Mouse (Mus musculus) gastrocnemius, postnatal 14 days (tissue): Measurements from ENCODE around the gene Spcs3. TPM values are rescaled to one million over a fixed set of nuclear protein-coding genes. Genes with fewer than 3 reads are reported as not detected.

ENCODE experiments used
- DNase-seq: peaks from one replicate; pipeline ENCODE4 v3.0.0; 2021; ENCODE audit warnings: mixed read lengths
- intact Hi-C: fragments of 180-260 bp; cut with DNase I; formaldehyde crosslinking; loops from one replicate; pipeline ENCODE4 v1.15.1; 2025; ENCODE audit warnings: low total_unique reads
- total RNA-seq, 2 experiments: library from RNA; stranded (reverse); gene quantifications; 2 replicates each; pipeline ENCODE4 v1.2.3; 2021

Gene Spcs3
- total RNA-seq, 2 experiments from 2014 or later, result 18.4 to 21.9 TPM

DNA sequence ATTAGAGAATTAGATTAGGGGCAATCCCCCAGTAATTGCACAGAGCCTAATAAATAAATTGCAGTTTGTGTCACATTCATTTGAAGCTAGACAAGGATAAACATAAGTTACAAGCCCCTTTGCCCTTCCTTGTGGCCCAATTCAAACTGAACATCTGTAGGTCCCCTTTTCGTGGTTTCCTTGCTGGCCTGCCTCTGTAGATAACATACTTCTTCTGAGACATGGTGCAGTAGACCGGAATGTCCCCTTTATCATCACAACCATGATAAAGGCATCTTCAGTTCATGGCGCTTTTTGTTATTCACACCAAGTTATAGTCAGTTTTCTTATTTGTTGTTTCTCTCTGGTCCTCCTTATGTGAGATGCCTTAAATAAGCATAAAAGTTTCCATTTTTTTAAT lies 18.0 kb downstream of the Spcs3 start:
- no peak for DNase-seq
- intact Hi-C loops, result no loop called here

- intact Hi-C loops, result loop anchor here (5.0 kb wide), 1 partner anchor 153 kb away; no protein-coding TSS in a partner anchor
- DNase-seq, result no peak
Observed at GRCm38 (mm10) chr8:54509221-54509721, 20.5 kb downstream of the Spcs3 start.

DNA sequence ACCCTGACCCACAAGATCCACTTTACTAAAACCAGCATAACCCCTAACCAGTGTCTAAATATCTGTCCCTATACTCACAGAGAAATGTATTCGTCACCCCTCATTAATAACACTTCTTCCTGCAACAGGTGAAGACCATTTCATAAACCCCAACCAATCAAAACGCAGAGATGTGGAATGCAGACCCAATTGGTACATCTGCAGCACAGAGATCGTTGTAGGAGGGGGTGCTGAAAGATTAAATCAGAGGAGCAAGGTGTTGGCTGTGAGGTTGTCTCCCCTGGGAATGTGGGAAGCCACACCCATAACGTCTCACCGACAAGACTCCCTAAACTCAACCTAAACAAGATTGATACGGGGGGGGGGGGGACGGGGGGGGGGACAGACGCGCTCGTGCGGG lies 21.0 kb downstream of the Spcs3 start:
- intact Hi-C loops, result loop anchor here (5.0 kb wide), 1 partner anchor 153 kb away; no protein-coding TSS in a partner anchor

DNA sequence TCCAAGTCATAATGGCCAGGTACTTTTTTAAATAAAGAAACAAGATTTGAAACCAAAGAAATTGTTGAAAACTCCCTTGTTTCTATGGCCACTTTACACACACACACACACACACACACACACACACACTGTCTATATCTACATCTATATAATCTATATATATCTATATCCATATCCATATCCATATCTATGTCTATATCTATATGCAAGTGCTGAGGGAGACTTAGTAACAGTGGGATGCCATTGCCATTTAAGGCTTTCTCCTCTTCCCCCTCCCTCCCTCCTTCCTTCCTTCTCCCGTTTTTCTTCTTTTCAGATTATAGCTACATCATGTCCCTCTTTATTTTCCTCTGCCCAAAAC lies 21.7 kb downstream of the Spcs3 start:
- intact Hi-C loops, result loop anchor here (5.0 kb wide), 1 partner anchor 154 kb away; no protein-coding TSS in a partner anchor
- no peak for DNase-seq

More for the DNA sequence above, 21.0 kb downstream of the Spcs3 start:
- DNase-seq, result no peak

- intact Hi-C loops, result loop anchor here (5.0 kb wide), 1 partner anchor 155 kb away; no protein-coding TSS in a partner anchor
- peak; percentile 57 for DNase-seq
Observed at GRCm38 (mm10) chr8:54507428-54508095, 22.2 kb downstream of the Spcs3 start.

GRCm38 (mm10) chr8:54505060-54505459 lies 24.7 kb downstream of the Spcs3 start:
- DNase-seq, result no peak
- intact Hi-C loops, result loop anchor here (5.0 kb wide), 1 partner anchor 157 kb away; no protein-coding TSS in a partner anchor

- DNase-seq, result no peak
- intact Hi-C loops, result no loop called here
Observed at GRCm38 (mm10) chr8:54503104-54503503, 26.7 kb downstream of the Spcs3 start.

DNA sequence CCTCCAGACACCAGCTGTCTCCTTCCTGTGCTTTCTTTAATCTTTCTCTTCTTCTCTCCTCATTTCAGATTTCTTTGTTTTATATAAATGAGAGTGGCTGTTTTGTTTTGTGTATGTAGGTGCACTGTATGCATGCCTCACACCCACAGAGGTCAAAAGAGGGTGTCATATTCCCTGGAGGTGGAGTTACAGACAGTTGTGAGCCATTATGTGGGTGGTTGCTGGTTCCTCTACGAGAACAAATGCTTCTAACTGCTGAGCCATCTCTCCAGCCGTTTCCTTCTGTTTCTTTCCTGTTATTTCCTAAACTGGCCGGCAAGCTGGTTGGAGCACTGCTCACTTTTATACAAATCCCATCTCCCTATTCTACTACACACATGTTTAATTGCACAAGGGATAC lies 35.9 kb downstream of the Spcs3 start:
- intact Hi-C loops, result no loop called here
- no peak for DNase-seq

GRCm38 (mm10) chr8:54493110-54493509 lies 36.7 kb downstream of the Spcs3 start:
- peak; percentile 17 for DNase-seq
- intact Hi-C loops, result no loop called here

DNA sequence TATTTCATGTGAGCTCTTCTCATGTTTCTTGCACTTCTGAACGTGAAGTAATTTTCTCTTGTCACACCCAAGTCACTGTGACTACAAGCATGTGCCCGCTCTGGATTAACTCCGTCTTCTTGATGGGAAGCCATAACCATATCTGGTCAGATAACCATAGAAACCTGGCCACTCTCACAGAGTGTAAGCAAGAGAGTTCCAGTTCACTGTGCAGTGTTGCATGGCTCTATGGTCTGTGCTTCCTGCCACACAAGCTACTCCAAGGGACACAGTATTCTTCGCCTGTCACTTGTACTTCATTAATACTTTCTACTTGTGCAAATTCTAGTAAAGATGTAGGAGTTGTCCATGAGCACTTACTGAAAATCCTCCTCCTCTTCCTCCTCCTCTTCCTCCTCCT lies 37.9 kb downstream of the Spcs3 start:
- intact Hi-C loops, result no loop called here
- DNase-seq, result no peak

DNA sequence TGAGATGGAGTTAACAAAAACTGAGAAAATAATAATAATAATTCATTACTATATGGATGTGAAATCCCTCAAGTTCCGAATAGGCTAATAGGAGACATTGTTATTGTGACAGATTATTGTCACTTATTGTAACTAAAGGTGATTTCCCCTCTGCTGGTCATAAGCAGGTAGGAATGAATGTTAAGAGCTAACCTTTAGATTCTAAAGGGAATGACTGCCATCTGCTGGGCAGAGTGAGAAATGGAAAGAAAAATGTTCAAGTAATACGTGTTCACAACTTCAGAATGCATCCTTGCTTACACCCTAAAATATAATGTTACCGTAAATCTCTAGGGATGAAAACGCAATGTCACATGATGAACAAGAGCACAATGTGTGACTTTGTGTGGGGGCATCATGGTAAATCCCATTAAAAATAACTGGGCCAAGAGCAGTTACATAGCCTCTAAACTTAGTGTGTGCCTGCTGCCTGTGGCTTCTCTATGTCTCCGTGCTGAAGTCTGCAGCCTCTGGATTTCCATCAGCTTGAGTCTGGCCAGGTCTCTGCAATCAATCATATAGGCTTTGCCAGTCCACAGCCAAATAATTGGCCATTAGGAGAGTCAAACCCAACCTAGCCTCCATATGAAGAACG lies 38.6 kb downstream of the Spcs3 start:
- DNase-seq, result no peak
- intact Hi-C loops, result no loop called here

GRCm38 (mm10) chr8:54488437-54488836 lies 41.4 kb downstream of the Spcs3 start:
- intact Hi-C loops, result loop anchor here (5.0 kb wide), 1 partner anchor 616 kb away; no protein-coding TSS in a partner anchor
- no peak for DNase-seq

DNA sequence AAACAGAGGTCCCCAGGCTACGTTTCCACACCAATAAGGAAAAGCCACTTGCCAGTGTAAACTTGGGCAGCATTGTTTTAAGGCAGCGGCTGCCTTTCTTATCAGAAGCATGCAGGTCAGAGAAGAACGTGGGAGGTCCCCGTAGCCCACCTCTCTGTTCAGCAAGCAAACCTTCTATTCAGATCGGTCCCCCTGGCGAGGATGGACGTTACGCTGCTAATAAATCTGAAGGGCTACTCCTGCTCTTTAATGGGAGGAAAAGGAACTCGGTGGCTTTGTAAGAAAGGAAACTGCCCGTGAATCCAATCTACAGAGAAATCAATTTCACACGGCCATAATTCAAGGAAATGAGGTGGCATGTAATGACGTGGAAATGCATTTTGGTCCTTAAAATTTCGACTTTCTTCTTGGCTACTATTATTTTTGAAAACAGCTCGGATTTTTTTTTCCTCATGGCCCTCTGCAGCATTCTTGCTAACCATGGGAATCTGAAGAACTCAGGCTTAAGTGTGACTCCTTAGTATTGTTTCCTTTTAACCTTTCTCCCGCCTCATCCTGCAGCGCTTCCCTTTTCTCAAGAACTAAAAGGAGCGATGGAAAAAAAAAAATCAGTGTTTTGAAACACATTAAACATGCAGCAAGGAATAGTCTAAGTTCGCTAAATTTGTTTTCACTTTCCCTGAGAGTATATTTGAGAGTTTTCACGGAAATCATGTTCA lies 43.1 kb downstream of the Spcs3 start:
- intact Hi-C loops, result loop anchor here (5.0 kb wide), 1 partner anchor 614 kb away; no protein-coding TSS in a partner anchor
- no peak for DNase-seq

Other genes starting within 250 kb of the Spcs3 start
- gene Asb5, start 418 bp downstream of the Spcs3 start, total RNA-seq, result 100 to 1,000 TPM; 107 to 130 TPM
- not detected for gene Spata4, start 70.8 kb upstream of the Spcs3 start, total RNA-seq